ENCODE assay signal across 25 mouse cellular contexts in the genomic region with DNA sequence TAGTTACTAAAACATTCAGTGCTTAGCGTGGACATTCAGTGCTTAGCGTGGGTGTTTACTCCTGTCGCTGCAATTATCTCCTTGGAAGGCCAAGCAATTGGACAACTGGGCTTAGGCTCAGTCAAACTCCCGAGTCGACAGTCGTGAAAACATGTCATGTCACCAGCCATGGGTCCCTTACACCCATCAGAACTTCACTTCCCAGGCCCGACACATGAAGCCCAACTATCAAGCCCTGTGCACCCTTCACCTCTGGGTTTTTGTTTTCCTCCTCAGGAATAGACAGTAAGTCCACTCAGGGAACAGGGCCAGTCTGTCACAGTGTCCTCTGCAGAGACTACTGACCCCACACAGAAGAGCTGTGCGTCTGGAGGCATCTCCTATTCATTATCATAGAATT.
DNase-seq lines count a peak whose midpoint lies in the region; ATAC-seq and TF ChIP-seq lines count a peak whose summit lies in the region.
"Had no signal": no experiment of that assay in that cellular context is flagged by ENCODE, and none has a peak within 500 bp of the region (broad histone marks: within the 10 kb centered on the region; RNA-seq: fewer than 3 reads in every experiment).

No protein-coding gene starts in this region.

- ATAC-seq in heart, embryonic 13.5 days (ENCODE audit: extremely low read depth, insufficient number of reproducible peaks, low FRiP score, low TSS enrichment): no peak
- no peak for ATAC-seq in hindbrain, postnatal 0 days
- no peak for ATAC-seq in hindbrain, embryonic 13.5 days (ENCODE audit: low FRiP score)
- ATAC-seq: forebrain, embryonic 16.5 days; intestine, postnatal 0 days had no signal

- TF ChIP-seq CTCF in cerebellum, adult 2 months (IDR thresholded peaks at IDR 0.05; ENCODE audit: borderline replicate concordance, insufficient read depth, low read depth, low read length): no peak
- no peak for TF ChIP-seq CTCF in hindbrain, postnatal 0 days (IDR thresholded peaks at IDR 0.05; ENCODE audit: low read depth)

- 0 out of 2 replicates have a peak overlapping the region, but pooled peaks have one; percentile 19 for H3K9ac ChIP-seq in heart, embryonic 13.5 days
- no peak overlapping the region for H3K9ac ChIP-seq in hindbrain, postnatal 0 days (replicated peaks; ENCODE audit: low read length)
- no peak overlapping the region for H3K9ac ChIP-seq in hindbrain, embryonic 13.5 days
- H3K9ac ChIP-seq: hindbrain, embryonic 12.5 days; limb, embryonic 13.5 days; lung, embryonic 15.5 days; stomach, embryonic 15.5 days had no signal

- no peak overlapping the region for H3K4me3 ChIP-seq in cerebellum, adult 2 months (replicated peaks; ENCODE audit: insufficient read depth, low read depth, low read length)
- H3K4me3 ChIP-seq in heart, embryonic 13.5 days: no peak overlapping the region
- no peak overlapping the region for H3K4me3 ChIP-seq in hindbrain, postnatal 0 days (ENCODE audit: low read length)
- no peak overlapping the region for H3K4me3 ChIP-seq in hindbrain, embryonic 13.5 days
- H3K4me3 ChIP-seq: erythroblast, embryonic 14.5 days; hindbrain, embryonic 12.5 days; limb, embryonic 13.5 days; lung, embryonic 15.5 days; stomach, embryonic 15.5 days had no signal

- H3K9me3 ChIP-seq in heart, embryonic 13.5 days: no peaks in the 10 kb centered on the region
- no peaks in the 10 kb centered on the region for H3K9me3 ChIP-seq in hindbrain, postnatal 0 days (ENCODE audit: low read length)
- H3K9me3 ChIP-seq in hindbrain, embryonic 13.5 days: no peaks in the 10 kb centered on the region
- H3K9me3 ChIP-seq: hindbrain, embryonic 12.5 days; limb, embryonic 13.5 days; lung, embryonic 15.5 days; stomach, embryonic 15.5 days had no signal

- peak overlapping the region; percentile 47; the same call in 1 of the 2 replicates for H3K27ac ChIP-seq in cerebellum, adult 2 months (ENCODE audit: insufficient read depth, low read length)
- H3K27ac ChIP-seq in heart, embryonic 13.5 days (replicated peaks): peak overlapping the region; percentile 81
- peak overlapping the region; percentile 15; the same call in 1 of the 2 replicates for H3K27ac ChIP-seq in hindbrain, postnatal 0 days
- no peak overlapping the region; the same call in 1 of the 2 replicates for H3K27ac ChIP-seq in hindbrain, embryonic 13.5 days
- H3K27ac ChIP-seq: hindbrain, embryonic 12.5 days; limb, embryonic 13.5 days; lung, embryonic 15.5 days; stomach, embryonic 15.5 days had no signal

- intact Hi-C loops in heart, postnatal 25 days (cut with DNase I): no loop called here

- DNase-seq in cerebellum, adult 2 months: no peak
- no peak for DNase-seq in cerebellum, adult 11-12 months
- DNase-seq in heart, postnatal 25 days (ENCODE audit: low spot score): no peak
- no peak for DNase-seq in hindbrain, postnatal 0 days (ENCODE audit: low spot score)
- DNase-seq in gonadal fat pad, adult 2 months (ENCODE audit: low read depth): peak; percentile 78
- no peak for DNase-seq in right cerebral cortex, postnatal 14 days
- DNase-seq: adrenal gland, adult 8-10 months; cerebellum, adult 18-20 months; cerebellum, postnatal 14 days; gastrocnemius, postnatal 14 days; kidney, adult 9 months; kidney, postnatal 10 days; layer of hippocampus, adult 9-11 months had no signal

- no peaks in the 10 kb centered on the region for H3K27me3 ChIP-seq in cerebellum, adult 2 months (ENCODE audit: control insufficient read depth, insufficient read depth, low read length)
- H3K27me3 ChIP-seq in heart, embryonic 13.5 days (replicated peaks): no peaks in the 10 kb centered on the region
- H3K27me3 ChIP-seq in hindbrain, postnatal 0 days (ENCODE audit: insufficient read depth, low read length): no peaks in the 10 kb centered on the region
- H3K27me3 ChIP-seq in hindbrain, embryonic 13.5 days: no peaks in the 10 kb centered on the region
- H3K27me3 ChIP-seq: CH12.LX; hindbrain, embryonic 12.5 days; lung, embryonic 15.5 days; stomach, embryonic 15.5 days had no signal

- WGBS in cerebellum, adult 2 months: 40% methylated on average over 8 of the region's 8 CpGs
- 60% methylated on average over 8 of the region's 8 CpGs for WGBS in heart, embryonic 13.5 days
- 67% methylated on average over 8 of the region's 8 CpGs for WGBS in hindbrain, postnatal 0 days
- WGBS in hindbrain, embryonic 13.5 days: 79% methylated on average over 8 of the region's 8 CpGs

- peaks cover 73% of the 10 kb centered on the region for H3K4me1 ChIP-seq in cerebellum, adult 2 months (ENCODE audit: control insufficient read depth, insufficient read depth, low read length)
- peaks cover 89% of the 10 kb centered on the region for H3K4me1 ChIP-seq in heart, embryonic 13.5 days
- H3K4me1 ChIP-seq in hindbrain, postnatal 0 days (ENCODE audit: insufficient read depth, low read length): peaks cover 61% of the 10 kb centered on the region
- H3K4me1 ChIP-seq in hindbrain, embryonic 13.5 days (replicated peaks): peaks cover 90% of the 10 kb centered on the region

- no peak overlapping the region for H3K4me2 ChIP-seq in heart, embryonic 13.5 days
- no peak overlapping the region for H3K4me2 ChIP-seq in hindbrain, postnatal 0 days (ENCODE audit: low read depth, low read length)
- H3K4me2 ChIP-seq in hindbrain, embryonic 13.5 days: no peak overlapping the region
- H3K4me2 ChIP-seq: hindbrain, embryonic 12.5 days; limb, embryonic 13.5 days; liver, embryonic 11.5 days; lung, embryonic 15.5 days; midbrain, embryonic 11.5 days; stomach, embryonic 15.5 days had no signal

- TF ChIP-seq POLR2A in cerebellum, adult 2 months (IDR thresholded peaks at IDR 0.05; ENCODE audit: borderline replicate concordance, insufficient read depth, low read length): no peak

- H3K36me3 ChIP-seq in heart, embryonic 13.5 days: no peaks in the 10 kb centered on the region
- no peaks in the 10 kb centered on the region for H3K36me3 ChIP-seq in hindbrain, postnatal 0 days (ENCODE audit: insufficient read depth, low read length)
- H3K36me3 ChIP-seq in hindbrain, embryonic 13.5 days: no peaks in the 10 kb centered on the region
- H3K36me3 ChIP-seq: hindbrain, embryonic 12.5 days; limb, embryonic 13.5 days; lung, embryonic 15.5 days; stomach, embryonic 15.5 days had no signal
